10 mouse cellular contexts compared by ENCODE assay signal in the genomic region with DNA sequence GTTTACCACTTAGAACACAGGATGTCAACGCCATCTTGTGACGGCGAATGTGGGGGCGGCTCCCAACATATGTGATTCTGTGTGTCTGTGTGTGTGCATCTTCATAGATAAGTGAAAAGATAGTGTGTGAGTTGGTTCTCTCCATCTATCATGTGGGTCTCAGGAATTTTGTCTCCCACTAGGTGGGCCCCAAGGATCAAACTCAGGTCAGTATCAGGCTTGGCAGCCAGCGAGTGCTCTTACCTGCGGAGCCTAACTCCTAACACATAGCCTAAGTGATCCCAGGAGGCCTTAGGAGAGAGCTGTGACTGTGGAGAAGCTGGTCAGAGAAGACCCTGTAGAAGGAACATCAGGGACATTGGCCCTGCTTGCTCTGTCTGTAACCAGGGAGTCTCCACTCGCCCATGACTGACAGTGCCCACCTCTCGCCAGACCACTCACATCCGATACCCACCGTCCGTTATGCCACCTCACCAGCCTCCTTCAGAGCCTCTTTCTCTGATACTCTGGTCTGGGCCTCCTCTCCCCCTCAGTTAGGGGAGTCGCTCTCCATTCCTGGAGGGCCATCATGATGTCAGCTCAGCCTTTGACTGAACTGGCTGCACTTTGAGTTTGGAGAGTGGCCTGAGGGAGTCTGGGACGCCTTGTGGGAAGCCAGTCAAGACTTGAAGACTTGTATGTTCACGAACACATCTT. TPM values are rescaled to one million over a fixed set of nuclear protein-coding genes. Genes with fewer than 3 reads are reported as not detected.
DNase-seq lines count a peak whose midpoint lies in the region; ATAC-seq and TF ChIP-seq lines count a peak whose summit lies in the region.
"Had no signal": no experiment of that assay in that cellular context is flagged by ENCODE, and none has a peak within 500 bp of the region (broad histone marks: within the 10 kb centered on the region; RNA-seq: fewer than 3 reads in every experiment).

No protein-coding gene starts in this region.

- DNase-seq in kidney, adult 2 months, result no peak
- DNase-seq in kidney, postnatal 25 days, result no peak
- DNase-seq in brain, adult 2 months (ENCODE audit: low read depth, low spot score), result peak; percentile 26
- DNase-seq in hindbrain, embryonic 10.5 days (ENCODE audit: low spot score), result no peak
- DNase-seq in adrenal gland, postnatal 14 days, result no peak
- no peak for DNase-seq in left cerebral cortex, adult 11 months (ENCODE audit: low spot score)
- no peak for DNase-seq in MN1 (ENCODE audit: low spot score)

- no peaks in the 10 kb centered on the region for H3K4me1 ChIP-seq in kidney, adult 2 months (ENCODE audit: control insufficient read depth, insufficient read depth, low read length)
- peaks cover 24% of the 10 kb centered on the region for H3K4me1 ChIP-seq in hindbrain, embryonic 10.5 days (replicated peaks)

- peak; percentile 53 for ATAC-seq in megakaryocyte, adult 5-6 weeks (ENCODE audit: poor library complexity, severe bottlenecking)

- H3K9me3 ChIP-seq in hindbrain, embryonic 10.5 days, result 0 out of 2 replicates have a peak, but pooled peaks cover 8% of the 10 kb centered on the region
- H3K9me3 ChIP-seq: megakaryocyte, embryonic 14.5 days had no signal

- H3K27me3 ChIP-seq in kidney, adult 2 months (replicated peaks; ENCODE audit: control insufficient read depth, insufficient read depth, low read length), result no peaks in the 10 kb centered on the region
- no peaks in the 10 kb centered on the region for H3K27me3 ChIP-seq in hindbrain, embryonic 10.5 days (ENCODE audit: insufficient read depth, poor library complexity, severe bottlenecking)
- H3K27me3 ChIP-seq: megakaryocyte, embryonic 14.5 days had no signal

- TF ChIP-seq POLR2A in kidney, adult 2 months (IDR thresholded peaks at IDR 0.05; ENCODE audit: low read depth, low read length), result no peak

- H3K4me3 ChIP-seq in kidney, adult 2 months (ENCODE audit: insufficient read depth, low read depth, low read length), result peak overlapping the region; percentile 75
- H3K4me3 ChIP-seq in hindbrain, embryonic 10.5 days, result peak overlapping the region; percentile 36
- H3K4me3 ChIP-seq: megakaryocyte, embryonic 14.5 days had no signal

- WGBS in kidney, adult 2 months, result 51% methylated on average over 14 of the region's 14 CpGs
- WGBS in hindbrain, embryonic 10.5 days, result 71% methylated on average over 14 of the region's 14 CpGs

- peak overlapping the region; percentile 95 for H3K27ac ChIP-seq in kidney, adult 2 months (ENCODE audit: insufficient read depth, low read depth, low read length)
- peak overlapping the region; percentile 63 for H3K27ac ChIP-seq in hindbrain, embryonic 10.5 days

- TF ChIP-seq CTCF in kidney, adult 2 months (conservative IDR thresholded peaks at IDR 0.05; ENCODE audit: insufficient read depth, insufficient read length, low read depth, low read length), result no peak

- H3K36me3 ChIP-seq in kidney, adult 2 months (ENCODE audit: control insufficient read depth, insufficient read depth, low read length), result no peaks in the 10 kb centered on the region
- H3K36me3 ChIP-seq in hindbrain, embryonic 10.5 days, result peaks cover 10% of the 10 kb centered on the region

RNA-seq across cellular contexts. Expression of gene Rsg1, which starts 3.1 kb away (rescaled TPM):
- polyA plus RNA-seq in kidney, adult 2 months (2012; rRNA removed), result 1.2 and 1.6 TPM in 2 replicates
- polyA plus RNA-seq in hindbrain, embryonic 10.5 days (2016; fragmentation: Nextera tagmentation; extraction: Ambion mirVana), result 5.3 and 6.5 TPM in 2 replicates
- total RNA-seq in megakaryocyte, adult 5-6 weeks (2015), result not detected in 2 replicates
- total RNA-seq in megakaryocyte, adult 5-6 weeks (2017), result 0.77 and 0.95 TPM in 2 replicates
- total RNA-seq in adrenal gland, postnatal 14 days (2021), result 1.1 and 1.8 TPM in 2 replicates

RNA-seq across cellular contexts. Expression of gene Arhgef19, which starts 28.6 kb away (rescaled TPM):
- 4.9 and 5.1 TPM in 2 replicates for polyA plus RNA-seq in kidney, adult 2 months (2012; rRNA removed)
- polyA plus RNA-seq in hindbrain, embryonic 10.5 days (2016; fragmentation: Nextera tagmentation; extraction: Ambion mirVana), result 1.7 and 4.3 TPM in 2 replicates
- total RNA-seq in megakaryocyte, adult 5-6 weeks (2015), result not detected in 2 replicates
- not detected in 2 replicates for total RNA-seq in megakaryocyte, adult 5-6 weeks (2017)
- total RNA-seq in adrenal gland, postnatal 14 days (2021), result 35.9 and 36.8 TPM in 2 replicates
- total RNA-seq: MEL had no signal

Comparison
In these comparisons a context has a peak if more than half of its experiments do, and no peak if none do; other contexts are left out.
1. RNA of gene Arhgef19, which starts 28.6 kb away (total RNA-seq): 35.9 to 36.8 TPM in adrenal gland, postnatal 14 days; not detected in megakaryocyte, adult 5-6 weeks; every median in the first group is over 10 times any median in the second.